Mouse (Mus musculus) Patski (cell line): ENCODE results near the gene Trim41. TPM values are rescaled to one million over a fixed set of nuclear protein-coding genes. Genes with fewer than 3 reads are reported as not detected.
A peak's percentile ranks its signal among the peaks of the same experiment; 100 is the strongest.

ENCODE experiments used
- ATAC-seq: fragments of 100-300 bp; one replicate; pipeline ENCODE4 v1.8.0; 2021
- CTCF ChIA-PET: fragments of 350-600 bp; sonication (Branson Sonifier 250); formaldehyde crosslinking; loops from one replicate; lab custom pipeline; 2022; ENCODE audit warnings: inconsistent platforms; lab: Charles Lee
- POLR2A ChIA-PET: fragments of 350-600 bp; sonication (Branson Sonifier 250); formaldehyde crosslinking; loops from one replicate; lab custom pipeline; 2022; ENCODE audit warnings: antibody characterized with exemption, inconsistent platforms; lab: Charles Lee
- DNase-seq: peaks from one replicate; pipeline ENCODE4 v3.0.0-alpha.2; 2011; ENCODE audit warnings: low read depth, low spot score
- H3K27me3 ChIP-seq: fragments of 371-371 bp; one replicate; pipeline ENCODE4 v1.5.1; 2021
- CTCF ChIP-seq: fragments of 100-300 bp; IDR thresholded peaks from one replicate; pipeline ENCODE4 v1.5.1; 2021
- in situ Hi-C: fragments of 300-500 bp; cut with MboI; formaldehyde crosslinking; loops from 3 replicates; pipeline ENCODE4 v1.11.1; 2018; ENCODE audit warnings: low pct_unique_long_range_greater_than_20kb, mixed read lengths
- polyA plus RNA-seq: library from polyadenylated mRNA; unstranded; gene quantifications from one replicate; pipeline ENCODE4 v1.2.3, GENCODE M21; 2021

Gene Trim41
- polyA plus RNA-seq, 1 experiment from 2014 or later: 63.9 TPM

- ChIA-PET POLR2A (no interaction called here), CTCF (interaction anchor here (0.9 to 3.1 kb wide), 9 partner anchors 10 to 320 kb away, joined by 3 to 34 read pairs (median 3); no protein-coding TSS in a partner anchor)
- DNase-seq (no peak), ATAC-seq (no peak)
- in situ Hi-C loops: loop anchor here (10.0 kb wide), 1 partner anchor 326 kb away; the partner anchor contains the start of gene Olfr1396
- TF ChIP-seq CTCF: no peak
- H3K27me3 ChIP-seq: no peaks in the 10 kb centered on the region
These were observed 27.9 kb downstream of the Trim41 start for GRCm38 (mm10) chr11:48789215-48789614.

GRCm38 (mm10) chr11:48788311-48789089 lies 28.7 kb downstream of the Trim41 start:
- H3K27me3 ChIP-seq: no peaks in the 10 kb centered on the region
- ATAC-seq: peak; percentile 53
- DNase-seq: no peak
- POLR2A ChIA-PET: no interaction called here
- CTCF ChIA-PET: interaction anchor here (0.9 to 3.1 kb wide), 9 partner anchors 10 to 321 kb away, joined by 3 to 34 read pairs (median 3); no protein-coding TSS in a partner anchor
- in situ Hi-C loops: loop anchor here (10.0 kb wide), 1 partner anchor 326 kb away; the partner anchor contains the start of gene Olfr1396
- TF ChIP-seq CTCF: peak; percentile 59

- ATAC-seq (no peak), DNase-seq (no peak)
- in situ Hi-C loops: loop anchor here (10.0 kb wide), 1 partner anchor 327 kb away; the partner anchor contains the start of gene Olfr1396
- TF ChIP-seq CTCF: no peak
- ChIA-PET CTCF (interaction anchor here (1.6 to 3.1 kb wide), 2 partner anchors 71 to 321 kb away, joined by 4 to 34 read pairs; no protein-coding TSS in a partner anchor), POLR2A (no interaction called here)
- H3K27me3 ChIP-seq: no peaks in the 10 kb centered on the region
These were observed 29.5 kb downstream of the Trim41 start for GRCm38 (mm10) chr11:48787455-48788211.

DNA sequence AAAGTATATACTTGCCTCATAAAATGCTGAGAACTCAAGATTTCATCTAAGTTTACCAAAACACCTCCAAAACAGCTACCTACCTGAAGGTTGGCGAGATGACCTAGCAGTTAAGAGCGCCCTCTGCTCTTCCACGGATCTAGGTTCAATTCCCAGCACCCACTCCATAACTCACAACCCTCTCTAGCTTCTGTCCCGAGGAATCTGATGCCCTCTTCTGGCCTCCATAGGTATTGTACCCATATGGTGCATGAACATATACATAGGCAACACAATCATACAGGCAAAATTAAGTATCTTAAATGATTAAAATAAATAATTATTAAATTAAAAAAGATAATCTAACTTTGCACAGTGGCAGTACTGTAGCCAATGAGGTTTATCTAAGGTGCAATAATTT lies 34.9 kb downstream of the Trim41 start:
- ATAC-seq (no peak), DNase-seq (no peak)
- no peak for TF ChIP-seq CTCF
- in situ Hi-C loops: loop anchor here (10.0 kb wide), 1 partner anchor 333 kb away; the partner anchor contains the start of gene Olfr1396
- POLR2A ChIA-PET: no interaction called here
- CTCF ChIA-PET: interaction anchor here (1.5 to 1.9 kb wide), 3 partner anchors 10 to 327 kb away, joined by 4 to 5 read pairs (median 4); no protein-coding TSS in a partner anchor
- H3K27me3 ChIP-seq: no peaks in the 10 kb centered on the region

- in situ Hi-C loops: loop anchor here (10.0 kb wide), 1 partner anchor 185 kb away; no protein-coding TSS in a partner anchor
- ChIA-PET POLR2A (no interaction called here), CTCF (no interaction called here)
- ATAC-seq (peak; percentile 52), DNase-seq (no peak)
- TF ChIP-seq CTCF: peak; percentile 77
- no peaks in the 10 kb centered on the region for H3K27me3 ChIP-seq
These were observed 37.7 kb downstream of the Trim41 start for GRCm38 (mm10) chr11:48779450-48779849.

- ChIA-PET CTCF (interaction anchor here (1.5 kb wide), 1 partner anchor 11 kb away, joined by 4 read pairs; no protein-coding TSS in a partner anchor), POLR2A (no interaction called here)
- in situ Hi-C loops: loop anchor here (10.0 kb wide), 1 partner anchor 183 kb away; no protein-coding TSS in a partner anchor
- no peak for TF ChIP-seq CTCF
- ATAC-seq: no peak
- no peak for DNase-seq
- no peaks in the 10 kb centered on the region for H3K27me3 ChIP-seq
These were observed 39.9 kb downstream of the Trim41 start for GRCm38 (mm10) chr11:48777303-48777702.

DNA sequence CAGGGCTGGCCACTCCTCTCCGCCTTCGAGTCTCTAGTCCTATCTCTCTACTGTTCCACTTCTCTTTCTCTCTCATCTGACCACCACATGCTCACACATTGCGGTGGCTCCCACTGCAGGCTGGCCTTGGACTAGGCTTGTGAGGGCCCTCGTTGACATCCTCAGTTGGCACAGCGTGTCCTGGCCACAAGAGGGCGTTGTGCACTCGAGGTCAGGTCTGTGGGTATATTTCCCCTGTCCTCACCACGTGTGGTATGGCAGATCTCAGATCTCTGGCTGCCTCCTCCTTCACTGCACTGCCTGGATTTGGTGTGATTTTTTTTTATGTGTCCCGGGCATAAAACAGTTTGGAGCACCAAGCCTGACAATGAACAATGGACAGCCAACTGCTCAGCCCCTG lies 40.5 kb downstream of the Trim41 start:
- in situ Hi-C loops: loop anchor here (10.0 kb wide), 1 partner anchor 182 kb away; no protein-coding TSS in a partner anchor
- POLR2A ChIA-PET: no interaction called here

DNA sequence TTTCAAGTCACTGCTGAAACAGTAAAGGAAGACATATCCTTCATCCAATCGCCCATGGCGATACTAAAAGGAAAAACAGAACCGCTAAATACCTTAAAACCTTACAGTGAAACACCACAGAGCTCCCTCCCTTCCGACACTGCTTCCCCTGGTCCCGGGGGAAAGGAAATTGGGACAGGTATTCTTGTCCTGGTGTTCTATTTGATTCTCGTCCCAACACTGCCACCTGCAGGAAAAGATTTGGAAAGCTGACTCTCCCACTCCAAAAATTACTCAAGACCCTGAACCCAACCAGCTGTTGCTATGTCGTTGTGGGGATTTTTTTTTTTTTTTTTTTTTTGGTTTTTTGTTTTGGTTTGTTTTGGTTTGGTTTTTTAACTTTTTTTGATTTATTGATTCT lies 41.7 kb downstream of the Trim41 start:
- no peak for DNase-seq
- peak; percentile 40 for ATAC-seq
- ChIA-PET CTCF (interaction anchor here (0.7 to 2.6 kb wide), 9 partner anchors 9 to 379 kb away, joined by 3 to 12 read pairs (median 5); partner anchors contain the start of gene Olfr1394), POLR2A (interaction anchor here (0.6 kb wide), 1 partner anchor 24 kb away, joined by 3 read pairs; the partner anchor contains the start of gene Rack1)
- TF ChIP-seq CTCF: peak; percentile 66
- in situ Hi-C loops: loop anchor here (10.0 kb wide), 1 partner anchor 181 kb away; no protein-coding TSS in a partner anchor
- no peaks in the 10 kb centered on the region for H3K27me3 ChIP-seq

More for the DNA sequence above, 40.5 kb downstream of the Trim41 start:
- peak; percentile 45 for TF ChIP-seq CTCF
- no peaks in the 10 kb centered on the region for H3K27me3 ChIP-seq
- ATAC-seq (no peak), DNase-seq (no peak)
- CTCF ChIA-PET: interaction anchor here (0.7 to 2.1 kb wide), 3 partner anchors 12 to 315 kb away, joined by 3 to 8 read pairs (median 4); no protein-coding TSS in a partner anchor

- ATAC-seq (no peak), DNase-seq (no peak)
- POLR2A ChIA-PET: interaction anchor here (0.6 to 0.7 kb wide), 2 partner anchors 23 to 25 kb away, joined by 3 to 7 read pairs; partner anchors contain the start of gene Rack1
- CTCF ChIA-PET: interaction anchor here (0.8 to 2.8 kb wide), 11 partner anchors 9 to 380 kb away, joined by 3 to 16 read pairs (median 5); partner anchors contain the start of genes Olfr1394 and Olfr1396
- in situ Hi-C loops: loop anchor here (10.0 kb wide), 1 partner anchor 180 kb away; no protein-coding TSS in a partner anchor
- peak; percentile 67 for TF ChIP-seq CTCF
- H3K27me3 ChIP-seq: no peaks in the 10 kb centered on the region
These were observed 42.5 kb downstream of the Trim41 start for GRCm38 (mm10) chr11:48774443-48775298.
